Mouse (Mus musculus): Measurements from ENCODE around the gene Nol3.
"Not testable (repeated sequence)": the region's sequence is repeated elsewhere in the genome, so short reads cannot be mapped to it uniquely, and the experiment has no call there.

DNA sequence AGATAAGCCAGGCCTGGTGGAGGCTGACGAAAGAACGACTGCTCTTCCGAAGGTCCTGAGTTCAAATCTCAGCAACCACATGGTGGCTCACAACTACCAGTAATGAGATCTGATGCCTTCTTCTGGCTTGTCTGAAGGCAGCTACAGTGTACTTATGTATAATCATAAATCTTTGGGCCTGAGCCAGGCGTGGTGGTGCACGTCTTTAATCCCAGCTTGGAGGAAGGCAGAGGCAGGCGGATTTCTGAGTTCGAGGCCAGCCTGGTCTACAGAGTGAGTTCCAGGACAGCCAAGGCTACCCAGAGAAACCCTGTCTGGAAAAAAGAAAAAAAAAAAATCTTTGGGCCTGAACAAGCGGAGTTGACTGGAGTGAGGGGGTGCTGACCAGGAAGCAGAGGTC lies 15.4 kb downstream of the Nol3 start:
- TF ChIP-seq NRF1 (IDR thresholded peaks at IDR 0.05; ENCODE audit: insufficient read depth, low read depth, low read length, poor library complexity, severe bottlenecking); CTCF (IDR thresholded peaks at IDR 0.05 in 2 of 3, conservative IDR thresholded peaks at IDR 0.05 in 1 of 3; ENCODE audit: control insufficient read depth in 1 of 3, insufficient read depth in 1 of 3, low read depth in 2 of 3, low read length in 3 of 3, poor library complexity in 1 of 3, severe bottlenecking in 1 of 3); MEF2A (IDR thresholded peaks at IDR 0.05; ENCODE audit: extremely low read depth, insufficient replicate concordance, low read depth, low read length, poor library complexity, severe bottlenecking); USF1 (IDR thresholded peaks at IDR 0.05; ENCODE audit: low read depth, low read length); POLR2AphosphoS2 (IDR thresholded peaks at IDR 0.05; ENCODE audit: low read length); E2F4 (IDR thresholded peaks at IDR 0.05; ENCODE audit: borderline replicate concordance, low read depth, low read length); TCF12 (IDR thresholded peaks at IDR 0.05; ENCODE audit: low read depth, low read length); ZKSCAN1 (IDR thresholded peaks at IDR 0.05; ENCODE audit: low read depth, low read length); ZC3H11A (IDR thresholded peaks at IDR 0.05; ENCODE audit: low read depth, low read length); MYC (IDR thresholded peaks at IDR 0.05; ENCODE audit: low read depth, low read length); MAFK (IDR thresholded peaks at IDR 0.05; ENCODE audit: borderline replicate concordance, low read depth, low read length); POLR2A (IDR thresholded peaks at IDR 0.05; ENCODE audit: control insufficient read depth in 1 of 2, insufficient read depth in 1 of 2, low read depth in 1 of 2, low read length in 2 of 2, poor library complexity in 1 of 2); MXI1 (IDR thresholded peaks at IDR 0.05; ENCODE audit: low read depth, low read length): not testable (repeated sequence)
